Mouse (Mus musculus): ENCODE results near the gene Ak3. TPM values are rescaled to one million over a fixed set of nuclear protein-coding genes. Genes with fewer than 3 reads are reported as not detected.
A peak's percentile ranks its signal among the peaks of the same experiment; 100 is the strongest.

Ak3 gene
- polyA plus RNA-seq, 1 experiment from 2014 or later = 69.8 TPM

- Histone ChIP-seq H3K4me1 (replicated peaks; ENCODE audit: control insufficient read depth, insufficient read depth, low read length) (peaks cover 13% of the 10 kb centered on the region), H3K4me3 (replicated peaks; ENCODE audit: low read length) (peak overlapping the region; percentile 84), H3K9ac (peak overlapping the region; percentile 91), H3K27me3 (ENCODE audit: control insufficient read depth, insufficient read depth, low read length) (no peaks in the 10 kb centered on the region), H3K9me3 (ENCODE audit: control insufficient read depth, low read length) (no peaks in the 10 kb centered on the region), H3K27ac (peak overlapping the region; percentile 88), H3K36me3 (replicated peaks; ENCODE audit: control insufficient read depth, insufficient read depth) (peaks cover 12% of the 10 kb centered on the region), H3K4me2 (replicated peaks) (peak overlapping the region; percentile 80)
- DNase-seq (ENCODE audit: low spot score) (peak; percentile 42), ATAC-seq (ENCODE audit: low FRiP score) (peak; percentile 49)
- 1% methylated on average over 41 of the region's 41 CpGs for WGBS
Observed at GRCm38 (mm10) chr19:28990590-28991221, 57.1 kb downstream of the Ak3 start.

GRCm38 (mm10) chr19:28990194-28990589, 57.6 kb downstream of the Ak3 start, which contains the start of gene Cdc37l1:
Gene Cdc37l1, plus strand, starts transcription at chr19:28990352.
- peak; percentile 98 for DNase-seq (ENCODE audit: low spot score)
- H3K4me1 ChIP-seq (replicated peaks; ENCODE audit: control insufficient read depth, insufficient read depth, low read length) = peaks cover 13% of the 10 kb centered on the region
- under 1% methylated on average over 37 of the region's 37 CpGs for WGBS

DNA sequence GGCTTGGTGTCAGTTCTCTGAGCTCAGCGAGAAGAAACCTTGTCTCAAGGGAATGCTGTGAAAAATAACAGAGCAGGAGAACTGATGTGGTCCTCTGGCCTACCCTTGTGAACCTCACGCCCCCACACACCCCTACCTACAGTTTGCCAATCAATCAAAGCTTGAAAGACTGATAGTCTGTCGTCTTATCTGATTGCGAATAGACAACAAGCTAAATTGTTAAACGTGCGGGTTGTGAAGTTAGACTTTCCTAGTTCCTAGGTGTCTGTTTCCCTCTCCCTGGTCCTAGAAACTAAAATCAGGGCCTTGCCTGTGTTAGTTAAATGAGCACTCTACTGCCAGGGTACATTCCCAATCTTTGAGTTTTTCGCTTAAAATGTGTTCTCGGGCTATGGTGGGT, 58.2 kb downstream of the Ak3 start:
- H3K27me3 ChIP-seq (ENCODE audit: control insufficient read depth, insufficient read depth, low read length) = no peaks in the 10 kb centered on the region
- peak overlapping the region; percentile 84 for H3K4me3 ChIP-seq (replicated peaks; ENCODE audit: low read length)
- DNase-seq (ENCODE audit: low spot score) (no peak), ATAC-seq (ENCODE audit: low FRiP score) (no peak)
- peak overlapping the region; percentile 88; the same call in 1 of the 2 replicates for H3K27ac ChIP-seq
- peak overlapping the region; percentile 80 for H3K4me2 ChIP-seq (replicated peaks)
- 72% methylated on average over 8 of the region's 8 CpGs for WGBS
- H3K9me3 ChIP-seq (ENCODE audit: control insufficient read depth, low read length) = no peaks in the 10 kb centered on the region
- H3K9ac ChIP-seq = peak overlapping the region; percentile 91
- H3K36me3 ChIP-seq (replicated peaks; ENCODE audit: control insufficient read depth, insufficient read depth) = peaks cover under 1% of the 10 kb centered on the region; the same call in 1 of the 2 replicates
- peaks cover 11% of the 10 kb centered on the region for H3K4me1 ChIP-seq (replicated peaks; ENCODE audit: control insufficient read depth, insufficient read depth, low read length)

More at GRCm38 (mm10) chr19:28990194-28990589, 57.6 kb downstream of the Ak3 start, which contains the start of gene Cdc37l1:
- no peaks in the 10 kb centered on the region for H3K9me3 ChIP-seq (ENCODE audit: control insufficient read depth, low read length)
- peak within 1 kb of the TSS; percentile 91 for H3K9ac ChIP-seq
- peak within 1 kb of the TSS; percentile 88 for H3K27ac ChIP-seq
- H3K36me3 ChIP-seq (replicated peaks; ENCODE audit: control insufficient read depth, insufficient read depth) = peaks cover 7% of the 10 kb centered on the region
- peak within 1 kb of the TSS; percentile 80 for H3K4me2 ChIP-seq (replicated peaks)
- H3K4me3 ChIP-seq (replicated peaks; ENCODE audit: low read length) = peak within 1 kb of the TSS; percentile 84
- ATAC-seq (ENCODE audit: low FRiP score) = peak; percentile 94
- H3K27me3 ChIP-seq (ENCODE audit: control insufficient read depth, insufficient read depth, low read length) = no peaks in the 10 kb centered on the region

GRCm38 (mm10) chr19:28982617-28983016, 65.1 kb downstream of the Ak3 start:
- 91% methylated on average over 7 of the region's 7 CpGs for WGBS
- DNase-seq (ENCODE audit: low spot score) (no peak), ATAC-seq (ENCODE audit: low FRiP score) (no peak)
- Histone ChIP-seq H3K9ac (no peak overlapping the region), H3K4me3 (replicated peaks; ENCODE audit: low read length) (no peak overlapping the region), H3K27me3 (ENCODE audit: control insufficient read depth, insufficient read depth, low read length) (no peaks in the 10 kb centered on the region), H3K9me3 (ENCODE audit: control insufficient read depth, low read length) (no peaks in the 10 kb centered on the region), H3K27ac (no peak overlapping the region), H3K36me3 (replicated peaks; ENCODE audit: control insufficient read depth, insufficient read depth) (no peaks in the 10 kb centered on the region), H3K4me2 (replicated peaks) (no peak overlapping the region), H3K4me1 (replicated peaks; ENCODE audit: control insufficient read depth, insufficient read depth, low read length) (no peaks in the 10 kb centered on the region)

GRCm38 (mm10) chr19:28974862-28975611, 72.7 kb downstream of the Ak3 start:
- no peak overlapping the region for H3K27ac ChIP-seq
- no peaks in the 10 kb centered on the region for H3K4me1 ChIP-seq (replicated peaks; ENCODE audit: control insufficient read depth, insufficient read depth, low read length)
- peak overlapping the region; percentile 76 for H3K4me2 ChIP-seq (replicated peaks)
- WGBS = 15% methylated on average over 35 of the region's 35 CpGs
- H3K27me3 ChIP-seq (ENCODE audit: control insufficient read depth, insufficient read depth, low read length) = 0 out of 2 replicates have a peak, but pooled peaks cover 3% of the 10 kb centered on the region
- no peaks in the 10 kb centered on the region for H3K9me3 ChIP-seq (ENCODE audit: control insufficient read depth, low read length)
- peak overlapping the region; percentile 61 for H3K9ac ChIP-seq
- no peaks in the 10 kb centered on the region for H3K36me3 ChIP-seq (replicated peaks; ENCODE audit: control insufficient read depth, insufficient read depth)
- H3K4me3 ChIP-seq (replicated peaks; ENCODE audit: low read length) = peak overlapping the region; percentile 37
- ATAC-seq (ENCODE audit: low FRiP score) (peak; percentile 92), DNase-seq (ENCODE audit: low spot score) (peak; percentile 71)

Other genes starting within 250 kb of the Ak3 start
- 27.8 and 34.4 TPM in 2 replicates for gene Slc1a1, start 212.9 kb downstream of the Ak3 start, polyA plus RNA-seq (2014; fragmentation: Nextera tagmentation; extraction: Ambion mirVana)
- gene Plpp6, start 84.0 kb downstream of the Ak3 start, polyA plus RNA-seq (2014; fragmentation: Nextera tagmentation; extraction: Ambion mirVana) = 18.7 and 21.3 TPM in 2 replicates
- 0.56 and 2.0 TPM in 2 replicates for gene 4430402I18Rik, start 80.2 kb downstream of the Ak3 start, polyA plus RNA-seq (2014; fragmentation: Nextera tagmentation; extraction: Ambion mirVana)
- gene Cdc37l1, start 57.6 kb downstream of the Ak3 start, polyA plus RNA-seq (2014; fragmentation: Nextera tagmentation; extraction: Ambion mirVana) = 56.6 and 58.3 TPM in 2 replicates
- gene Rcl1, start 53.4 kb upstream of the Ak3 start, polyA plus RNA-seq (2014; fragmentation: Nextera tagmentation; extraction: Ambion mirVana) = 30.8 and 34.8 TPM in 2 replicates
- gene Jak2, start 203.9 kb upstream of the Ak3 start, polyA plus RNA-seq (2014; fragmentation: Nextera tagmentation; extraction: Ambion mirVana) = 20.3 and 23.5 TPM in 2 replicates

All from hindbrain, embryonic 14.5 days (tissue).